Mouse (Mus musculus): ENCODE data around the gene Mapre3.

DNA sequence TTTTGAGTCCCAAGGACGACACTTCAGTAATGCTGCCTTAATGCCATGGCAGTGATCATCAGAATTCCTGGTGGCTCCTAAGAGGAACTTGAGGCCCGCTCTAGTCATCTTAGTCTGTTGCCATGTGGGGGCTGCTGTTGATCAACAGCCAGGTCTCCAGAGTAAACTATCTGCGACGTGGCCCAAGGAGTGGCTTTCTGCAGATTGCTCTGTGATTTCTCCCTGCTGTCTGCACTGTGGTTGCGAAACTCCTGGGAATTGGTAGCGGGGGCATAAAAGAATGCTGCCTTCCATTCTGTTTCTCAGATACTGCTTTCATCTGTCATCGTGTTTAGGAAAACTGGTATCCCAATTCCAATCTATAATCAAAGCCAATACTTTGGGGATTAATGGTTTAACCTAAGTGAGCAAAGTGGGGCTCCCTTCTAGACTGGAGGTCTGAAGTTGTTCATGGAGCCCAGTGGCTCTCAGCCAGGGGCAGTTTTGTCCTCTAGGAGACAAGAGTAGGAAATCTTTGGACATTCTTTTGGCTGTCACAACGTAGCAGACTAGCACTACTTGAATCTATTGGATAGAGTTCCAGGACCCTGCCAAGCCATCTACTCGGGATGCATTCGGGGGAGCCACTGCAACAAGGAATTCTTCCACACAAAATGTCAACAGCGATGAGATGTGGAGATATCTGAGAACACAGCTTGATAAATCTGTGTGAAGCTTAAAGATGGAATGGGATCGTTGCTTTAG, 11.5 kb upstream of the Mapre3 start:
- TF ChIP-seq CTCF (IDR thresholded peaks at IDR 0.05; ENCODE audit: low read depth) (no peak), EP300 (optimal IDR thresholded peaks at IDR 0.05) (no peak)

Data from stomach, postnatal 0 days (tissue).